In the genomic region with DNA sequence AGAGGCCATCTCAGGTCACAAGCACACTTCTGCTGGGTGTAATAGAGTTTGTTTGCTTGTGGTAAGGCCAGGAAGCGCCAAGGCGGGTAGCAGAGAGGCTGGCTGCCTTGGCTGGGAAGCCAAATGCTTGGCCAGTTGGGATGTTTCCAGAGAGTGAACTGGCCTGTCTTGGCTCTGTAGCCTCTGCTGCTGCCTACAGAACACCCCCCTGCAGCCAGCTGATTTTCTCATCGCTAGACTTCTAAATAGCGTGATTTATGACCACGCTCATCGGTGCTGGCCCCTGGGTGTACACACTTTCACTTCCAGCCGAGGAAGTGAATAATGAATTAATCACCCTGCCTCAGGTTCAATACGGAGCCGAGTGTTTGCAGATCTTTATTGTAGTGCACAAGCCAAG, we compare ENCODE assay signal across 8 mouse cellular contexts.
DNase-seq lines count a peak whose midpoint lies in the region; ATAC-seq lines count a peak whose summit lies in the region.

No protein-coding gene starts in this region.

- 44% methylated on average over 9 of the region's 9 CpGs for WGBS in hindbrain, embryonic 12.5 days

- H3K4me1 ChIP-seq in hindbrain, embryonic 12.5 days = peaks cover 11% of the 10 kb centered on the region

- peak; percentile 8 for DNase-seq in urinary bladder, postnatal 25 days (ENCODE audit: low spot score)
- DNase-seq in urinary bladder, postnatal 4 days (ENCODE audit: low spot score in 2 of 2) = no peak
- DNase-seq in embryo, embryonic 10 days (ENCODE audit: low spot score) = peak; percentile 66
- peak; percentile 67 to 69 for DNase-seq in layer of hippocampus, postnatal 10 days (ENCODE audit: low spot score in 2 of 2)
- peak; percentile 34 for DNase-seq in ovary, postnatal 14 days (ENCODE audit: low spot score)
- no peak for DNase-seq in left cerebral cortex, adult 11 months (ENCODE audit: low spot score)

- no peaks in the 10 kb centered on the region for H3K9me3 ChIP-seq in hindbrain, embryonic 12.5 days (replicated peaks)

- no peak overlapping the region for H3K4me3 ChIP-seq in hindbrain, embryonic 12.5 days

- H3K27me3 ChIP-seq in hindbrain, embryonic 12.5 days = no peaks in the 10 kb centered on the region

- ATAC-seq in hindbrain, embryonic 12.5 days (ENCODE audit: low FRiP score) = peak; percentile 50; the same call in 1 of the 2 replicates
- no peak for ATAC-seq in inflammation-experienced regulatory T-cells, adult 6 months

- H3K9ac ChIP-seq in hindbrain, embryonic 12.5 days = no peak overlapping the region

- no peaks in the 10 kb centered on the region for H3K36me3 ChIP-seq in hindbrain, embryonic 12.5 days

- peak overlapping the region; percentile 67 for H3K27ac ChIP-seq in hindbrain, embryonic 12.5 days

- H3K4me2 ChIP-seq in hindbrain, embryonic 12.5 days (replicated peaks) = 0 out of 2 replicates have a peak overlapping the region, but pooled peaks have one; percentile 24

Comparison
In these comparisons a context has a peak if more than half of its experiments do, and no peak if none do; other contexts are left out.
1. DNase-seq: peak in urinary bladder, postnatal 25 days (single experiment), embryo, embryonic 10 days (single experiment), layer of hippocampus, postnatal 10 days (2 of 2) and ovary, postnatal 14 days (single experiment); none in urinary bladder, postnatal 4 days (0 of 2) and left cerebral cortex, adult 11 months (single experiment).